Mouse (Mus musculus) kidney, adult 2 months (tissue): ENCODE measurements around the gene Rnf111.

ENCODE experiments used
- CTCF ChIP-seq: fragments of 200-500 bp; conservative IDR thresholded peaks from 2 replicates; pipeline ENCODE4 v1.5.1; 2011; ENCODE audit warnings: low read depth, mild to moderate bottlenecking, control low read depth, low read length, moderate library complexity, mixed read lengths; ENCODE audit not compliant: insufficient read depth, insufficient read length
- POLR2A ChIP-seq: fragments of 200-500 bp; IDR thresholded peaks from one replicate; pipeline ENCODE4 v1.6.1; 2011; ENCODE audit warnings: low read depth, low read length, control low read depth

- TF ChIP-seq CTCF (no peak), POLR2A (no peak)
Observed at GRCm38 (mm10) chr9:70544831-70545230, 41.3 kb upstream of the Rnf111 start.
